ENCODE assay signal across 10 mouse cellular contexts in genomic region chr4:141541851-141542250, GRCm38 (mm10). TPM values are rescaled to one million over a fixed set of nuclear protein-coding genes. Genes with fewer than 3 reads are reported as not detected.
DNase-seq lines count a peak whose midpoint lies in the region; ATAC-seq lines count a peak whose summit lies in the region.
"Had no signal": no experiment of that assay in that cellular context is flagged by ENCODE, and none has a peak within 500 bp of the region (broad histone marks: within the 10 kb centered on the region; RNA-seq: fewer than 3 reads in every experiment).

No protein-coding gene starts in this region.

- H3K9me3 ChIP-seq in heart, embryonic 13.5 days, result no peaks in the 10 kb centered on the region
- no peaks in the 10 kb centered on the region for H3K9me3 ChIP-seq in hindbrain, embryonic 14.5 days (ENCODE audit: control insufficient read depth, low read length)
- no peaks in the 10 kb centered on the region for H3K9me3 ChIP-seq in midbrain, embryonic 14.5 days (ENCODE audit: control insufficient read depth, low read length)
- no peaks in the 10 kb centered on the region for H3K9me3 ChIP-seq in limb, embryonic 10.5 days (replicated peaks)
- no peaks in the 10 kb centered on the region for H3K9me3 ChIP-seq in intestine, embryonic 15.5 days
- H3K9me3 ChIP-seq: embryonic facial prominence, embryonic 15.5 days had no signal

- H3K4me2 ChIP-seq in heart, embryonic 13.5 days, result no peak overlapping the region
- H3K4me2 ChIP-seq in hindbrain, embryonic 14.5 days (replicated peaks), result 0 out of 2 replicates have a peak overlapping the region, but pooled peaks have one; percentile 17
- H3K4me2 ChIP-seq in midbrain, embryonic 14.5 days (ENCODE audit: low read length), result no peak overlapping the region
- no peak overlapping the region for H3K4me2 ChIP-seq in intestine, embryonic 15.5 days (replicated peaks)
- H3K4me2 ChIP-seq: embryonic facial prominence, embryonic 15.5 days had no signal

- peak overlapping the region; percentile 36 for H3K27ac ChIP-seq in heart, embryonic 13.5 days (replicated peaks)
- H3K27ac ChIP-seq in hindbrain, embryonic 14.5 days, result peak overlapping the region; percentile 66
- peak overlapping the region; percentile 32; the same call in 1 of the 2 replicates for H3K27ac ChIP-seq in midbrain, embryonic 14.5 days (replicated peaks; ENCODE audit: low read depth, low read length)
- H3K27ac ChIP-seq in limb, embryonic 10.5 days, result no peak overlapping the region
- H3K27ac ChIP-seq in intestine, embryonic 15.5 days, result no peak overlapping the region
- H3K27ac ChIP-seq: embryonic facial prominence, embryonic 15.5 days; liver, embryonic 14.5 days had no signal

- no peak for ATAC-seq in heart, embryonic 13.5 days (ENCODE audit: extremely low read depth, insufficient number of reproducible peaks, low FRiP score, low TSS enrichment)
- no peak for ATAC-seq in hindbrain, embryonic 14.5 days (ENCODE audit: low FRiP score)
- ATAC-seq in midbrain, embryonic 14.5 days (ENCODE audit: low FRiP score, low TSS enrichment), result no peak
- ATAC-seq in intestine, embryonic 15.5 days, result no peak

- intact Hi-C loops in heart, postnatal 25 days (cut with DNase I), result no loop called here

- H3K9ac ChIP-seq in heart, embryonic 13.5 days, result 0 out of 2 replicates have a peak overlapping the region, but pooled peaks have one; percentile 52
- H3K9ac ChIP-seq in hindbrain, embryonic 14.5 days, result 0 out of 2 replicates have a peak overlapping the region, but pooled peaks have one; percentile 24
- H3K9ac ChIP-seq in midbrain, embryonic 14.5 days (replicated peaks; ENCODE audit: low read length), result no peak overlapping the region; the same call in 1 of the 2 replicates
- H3K9ac ChIP-seq in intestine, embryonic 15.5 days, result no peak overlapping the region
- H3K9ac ChIP-seq: embryonic facial prominence, embryonic 15.5 days; liver, embryonic 14.5 days had no signal

- peaks cover 20% of the 10 kb centered on the region for H3K4me1 ChIP-seq in heart, embryonic 13.5 days
- peaks cover 19% of the 10 kb centered on the region for H3K4me1 ChIP-seq in hindbrain, embryonic 14.5 days (replicated peaks; ENCODE audit: control insufficient read depth, insufficient read depth, low read length)
- peaks cover 15% of the 10 kb centered on the region for H3K4me1 ChIP-seq in midbrain, embryonic 14.5 days (ENCODE audit: control insufficient read depth, insufficient read depth, low read length)
- H3K4me1 ChIP-seq in limb, embryonic 10.5 days, result peaks cover 23% of the 10 kb centered on the region
- H3K4me1 ChIP-seq in intestine, embryonic 15.5 days (replicated peaks), result peaks cover 4% of the 10 kb centered on the region; the same call in 1 of the 2 replicates

- no peaks in the 10 kb centered on the region for H3K27me3 ChIP-seq in heart, embryonic 13.5 days (replicated peaks)
- no peaks in the 10 kb centered on the region for H3K27me3 ChIP-seq in hindbrain, embryonic 14.5 days (ENCODE audit: control insufficient read depth, insufficient read depth, low read length)
- H3K27me3 ChIP-seq in midbrain, embryonic 14.5 days (ENCODE audit: control insufficient read depth, insufficient read depth, low read length), result no peaks in the 10 kb centered on the region
- no peaks in the 10 kb centered on the region for H3K27me3 ChIP-seq in limb, embryonic 10.5 days (ENCODE audit: low read depth, poor library complexity, severe bottlenecking)
- no peaks in the 10 kb centered on the region for H3K27me3 ChIP-seq in intestine, embryonic 15.5 days (replicated peaks)
- H3K27me3 ChIP-seq: embryonic facial prominence, embryonic 15.5 days had no signal

- H3K4me3 ChIP-seq in heart, embryonic 13.5 days, result no peak overlapping the region
- H3K4me3 ChIP-seq in hindbrain, embryonic 14.5 days (replicated peaks; ENCODE audit: low read length), result 0 out of 2 replicates have a peak overlapping the region, but pooled peaks have one; percentile 3
- H3K4me3 ChIP-seq in midbrain, embryonic 14.5 days (replicated peaks; ENCODE audit: low read depth, low read length), result no peak overlapping the region
- no peak overlapping the region for H3K4me3 ChIP-seq in limb, embryonic 10.5 days
- no peak overlapping the region for H3K4me3 ChIP-seq in intestine, embryonic 15.5 days (replicated peaks)
- H3K4me3 ChIP-seq: embryonic facial prominence, embryonic 15.5 days had no signal

- H3K36me3 ChIP-seq in heart, embryonic 13.5 days, result no peaks in the 10 kb centered on the region
- no peaks in the 10 kb centered on the region for H3K36me3 ChIP-seq in hindbrain, embryonic 14.5 days (replicated peaks; ENCODE audit: control insufficient read depth, insufficient read depth)
- no peaks in the 10 kb centered on the region for H3K36me3 ChIP-seq in midbrain, embryonic 14.5 days (ENCODE audit: control insufficient read depth, insufficient read depth, low read length)
- no peaks in the 10 kb centered on the region for H3K36me3 ChIP-seq in limb, embryonic 10.5 days
- H3K36me3 ChIP-seq in intestine, embryonic 15.5 days, result no peaks in the 10 kb centered on the region
- H3K36me3 ChIP-seq: embryonic facial prominence, embryonic 15.5 days had no signal

- no peak for DNase-seq in heart, postnatal 25 days (ENCODE audit: low spot score)
- DNase-seq in brain, adult 2 months (ENCODE audit: low read depth, low spot score), result peak; percentile 52
- peak; percentile 75 for DNase-seq in hindbrain, embryonic 14.5 days (ENCODE audit: low spot score)
- peak; percentile 75 for DNase-seq in midbrain, embryonic 14.5 days
- DNase-seq in limb, embryonic 10.5 days (ENCODE audit: low spot score), result no peak
- DNase-seq in layer of hippocampus, adult 9-10 months (ENCODE audit: low spot score), result no peak

- 40% methylated on average over 7 of the region's 7 CpGs for WGBS in heart, embryonic 13.5 days
- WGBS in hindbrain, embryonic 14.5 days, result 9% methylated on average over 7 of the region's 7 CpGs
- 7% methylated on average over 7 of the region's 7 CpGs for WGBS in midbrain, embryonic 14.5 days
- WGBS in limb, embryonic 10.5 days, result 47% methylated on average over 7 of the region's 7 CpGs
- 63% methylated on average over 7 of the region's 7 CpGs for WGBS in intestine, embryonic 15.5 days

RNA-seq across cellular contexts. Expression of gene Spen, which starts 3.5 kb away (rescaled TPM):
- 5.1 and 6.6 TPM in 2 replicates for polyA plus RNA-seq in heart, embryonic 13.5 days (2015; fragmentation: Nextera tagmentation; extraction: Ambion mirVana)
- 10 to 100 TPM; 27.3 to 29.7 TPM for total RNA-seq in heart, postnatal 25 days (2021)
- polyA plus RNA-seq in hindbrain, embryonic 14.5 days (2014; fragmentation: Nextera tagmentation; extraction: Ambion mirVana), result 20.3 and 20.4 TPM in 2 replicates
- 17.3 and 23.9 TPM in 2 replicates for polyA plus RNA-seq in midbrain, embryonic 14.5 days (2014; fragmentation: Nextera tagmentation; extraction: Ambion mirVana)
- 11.5 TPM in 2 replicates for polyA plus RNA-seq in limb, embryonic 10.5 days (2016; fragmentation: Nextera tagmentation; extraction: Ambion mirVana)
- polyA plus RNA-seq in intestine, embryonic 15.5 days (2015; fragmentation: Nextera tagmentation; extraction: Ambion mirVana), result 7.4 and 10.5 TPM in 2 replicates

Comparison
In these comparisons a context has a peak if more than half of its experiments do, and no peak if none do; other contexts are left out.
1. H3K27ac ChIP-seq: peak in heart, embryonic 13.5 days (single experiment), hindbrain, embryonic 14.5 days (single experiment) and midbrain, embryonic 14.5 days (single experiment); none in limb, embryonic 10.5 days (single experiment) and intestine, embryonic 15.5 days (single experiment).
2. H3K9ac ChIP-seq: peak in heart, embryonic 13.5 days (single experiment) and hindbrain, embryonic 14.5 days (single experiment); none in midbrain, embryonic 14.5 days (single experiment) and intestine, embryonic 15.5 days (single experiment).
3. DNase-seq: peak in brain, adult 2 months (single experiment), hindbrain, embryonic 14.5 days (single experiment) and midbrain, embryonic 14.5 days (single experiment); none in heart, postnatal 25 days (single experiment), limb, embryonic 10.5 days (single experiment) and layer of hippocampus, adult 9-10 months (single experiment).